Mouse (Mus musculus) lung, postnatal 0 days (tissue): Measurements from ENCODE around the gene Pcp4l1. TPM values are rescaled to one million over a fixed set of nuclear protein-coding genes. Genes with fewer than 3 reads are reported as not detected.

Experiments
- ATAC-seq: fragments of 200-750 bp; cut with Nextera tagmentation; 2 replicates; pipeline ENCODE4 v1.8.0; 2017; ENCODE audit warnings: moderate library complexity
- DNase-seq: peaks from one replicate; pipeline ENCODE4 v3.0.0-alpha.2; 2016; ENCODE audit warnings: low spot score
- H3K27ac ChIP-seq: fragments of 300-500 bp; sonication (generic); 2 replicates; pipeline ENCODE4 v1.5.1; 2014; ENCODE audit warnings: antibody characterized with exemption, mild to moderate bottlenecking, low read length, mixed read lengths
- H3K27me3 ChIP-seq: fragments of 300-500 bp; sonication (generic); replicated peaks from 2 replicates; pipeline ENCODE4 v1.6.1; 2014; ENCODE audit warnings: low read length, mixed read lengths; ENCODE audit not compliant: insufficient read depth
- H3K36me3 ChIP-seq: fragments of 300-500 bp; sonication (generic); 2 replicates; pipeline ENCODE4 v1.6.1; 2014; ENCODE audit warnings: low read length, mixed read lengths; ENCODE audit not compliant: insufficient read depth
- H3K4me1 ChIP-seq: fragments of 300-500 bp; sonication (generic); 2 replicates; pipeline ENCODE4 v1.6.1; 2014; ENCODE audit warnings: antibody characterized with exemption, low read depth, low read length, mixed read lengths; ENCODE audit not compliant: insufficient read depth
- H3K4me2 ChIP-seq: fragments of 300-500 bp; sonication (generic); replicated peaks from 2 replicates; pipeline ENCODE4 v1.6.1; 2014; ENCODE audit warnings: low read depth, mild to moderate bottlenecking, low read length, moderate library complexity, mixed read lengths
- H3K4me3 ChIP-seq: fragments of 300-500 bp; sonication (generic); 2 replicates; pipeline ENCODE4 v1.5.1; 2014; ENCODE audit warnings: low read depth, low read length
- H3K9ac ChIP-seq: fragments of 300-500 bp; sonication (generic); replicated peaks from 2 replicates; pipeline ENCODE4 v1.6.1; 2014; ENCODE audit warnings: low read depth, mild to moderate bottlenecking
- H3K9me3 ChIP-seq: fragments of 300-500 bp; sonication (generic); 2 replicates; pipeline ENCODE4 v1.6.1; 2016; ENCODE audit warnings: low read length, mixed read lengths
- CTCF ChIP-seq: IDR thresholded peaks from 2 replicates; pipeline ENCODE4 v1.5.1; 2016; ENCODE audit warnings: antibody characterized with exemption, mild to moderate bottlenecking
- EP300 ChIP-seq: IDR thresholded peaks from 2 replicates; pipeline ENCODE4 v1.6.1; 2016; ENCODE audit warnings: antibody characterized with exemption, mild to moderate bottlenecking, control low read depth
- WGBS: fragments of 180-500 bp; shearing (Covaris S2); extraction: QIAGEN DNeasy Blood & Tissue Kit; methylation state at CpG from one replicate; pipeline ENCODE4 v1.1.7; 2014; 5-methylcytosine and 5-hydroxymethylcytosine counted together
- polyA plus RNA-seq: library from polyadenylated mRNA; unstranded; fragments of >200 nt; fragmentation: Nextera tagmentation; extraction: Ambion mirVana; gene quantifications from 2 replicates; pipeline ENCODE4 v1.2.1, GENCODE M21; 2015

The Pcp4l1 gene
- polyA plus RNA-seq, 1 experiment from 2014 or later = 3.3 TPM

- no peak overlapping the region for H3K27ac ChIP-seq
- no peak for DNase-seq
- no peak overlapping the region for H3K4me2 ChIP-seq
- WGBS = 98% methylated on average over 1 of the region's 1 CpGs
- H3K27me3 ChIP-seq = no peaks in the 10 kb centered on the region; the same call in 1 of the 2 replicates
- H3K36me3 ChIP-seq = no peaks in the 10 kb centered on the region
- H3K4me1 ChIP-seq = peaks cover 2% of the 10 kb centered on the region; the same call in 1 of the 2 replicates
- ATAC-seq = no peak
- H3K9me3 ChIP-seq = no peaks in the 10 kb centered on the region
- no peak overlapping the region for H3K9ac ChIP-seq
- no peak for TF ChIP-seq EP300
- TF ChIP-seq CTCF = no peak
- H3K4me3 ChIP-seq = no peak overlapping the region
Measured at GRCm38 (mm10) chr1:171200769-171201168, 4.7 kb upstream of the Pcp4l1 start.

DNA sequence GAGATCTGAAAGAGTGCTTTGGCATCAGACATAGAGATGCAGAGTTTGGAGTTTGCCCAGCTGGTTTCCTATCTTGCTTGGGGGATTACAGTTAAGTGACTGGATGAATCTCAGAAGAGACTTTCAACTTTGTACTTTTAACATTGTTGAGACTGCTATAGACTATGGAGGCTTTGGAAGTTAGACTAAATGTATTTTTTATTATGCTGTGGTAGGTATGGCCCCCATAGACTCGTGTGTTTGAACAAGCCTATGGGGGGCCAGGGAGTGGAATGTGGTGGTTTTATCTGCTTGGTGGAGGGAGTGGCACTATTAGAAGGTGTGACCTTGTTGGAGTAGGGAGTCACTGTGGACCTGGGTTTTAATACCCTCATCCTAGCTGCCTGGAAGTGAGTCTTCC is 3.5 kb upstream of the Pcp4l1 start:
- Histone ChIP-seq H3K4me3 (no peak overlapping the region), H3K36me3 (no peaks in the 10 kb centered on the region), H3K9me3 (no peaks in the 10 kb centered on the region), H3K27ac (no peak overlapping the region), H3K4me1 (peaks cover 4% of the 10 kb centered on the region; the same call in 1 of the 2 replicates), H3K9ac (no peak overlapping the region), H3K4me2 (no peak overlapping the region), H3K27me3 (peaks cover 7% of the 10 kb centered on the region; the same call in 1 of the 2 replicates)
- no peak for DNase-seq
- ATAC-seq = no peak
- WGBS = 40% methylated on average over 1 of the region's 1 CpGs
- TF ChIP-seq CTCF = no peak
- TF ChIP-seq EP300 = no peak

GRCm38 (mm10) chr1:171195046-171195822 is 834 bp downstream of the Pcp4l1 start:
- TF ChIP-seq EP300 (no peak), CTCF (no peak)
- ATAC-seq = no peak
- H3K4me1 ChIP-seq = peaks cover 4% of the 10 kb centered on the region; the same call in 1 of the 2 replicates
- peaks cover 16% of the 10 kb centered on the region; the same call in 1 of the 2 replicates for H3K27me3 ChIP-seq
- no peak overlapping the region for H3K9ac ChIP-seq
- 10% methylated on average over 20 of the region's 20 CpGs for WGBS
- no peaks in the 10 kb centered on the region for H3K9me3 ChIP-seq
- peak overlapping the region; percentile 39 for H3K4me3 ChIP-seq
- H3K4me2 ChIP-seq = peak overlapping the region; percentile 76
- H3K27ac ChIP-seq = no peak overlapping the region
- DNase-seq = no peak
- no peaks in the 10 kb centered on the region for H3K36me3 ChIP-seq

GRCm38 (mm10) chr1:171193911-171194830 is 1.9 kb downstream of the Pcp4l1 start:
- no peak overlapping the region for H3K9ac ChIP-seq
- no peak overlapping the region for H3K4me3 ChIP-seq
- H3K27ac ChIP-seq = no peak overlapping the region
- no peak overlapping the region for H3K4me2 ChIP-seq
- WGBS = 40% methylated on average over 11 of the region's 11 CpGs
- TF ChIP-seq EP300 = no peak
- no peak for TF ChIP-seq CTCF
- H3K27me3 ChIP-seq = peaks cover 16% of the 10 kb centered on the region; the same call in 1 of the 2 replicates
- no peaks in the 10 kb centered on the region for H3K9me3 ChIP-seq
- peaks cover 8% of the 10 kb centered on the region for H3K4me1 ChIP-seq
- DNase-seq (no peak), ATAC-seq (no peak)
- H3K36me3 ChIP-seq = no peaks in the 10 kb centered on the region

DNA sequence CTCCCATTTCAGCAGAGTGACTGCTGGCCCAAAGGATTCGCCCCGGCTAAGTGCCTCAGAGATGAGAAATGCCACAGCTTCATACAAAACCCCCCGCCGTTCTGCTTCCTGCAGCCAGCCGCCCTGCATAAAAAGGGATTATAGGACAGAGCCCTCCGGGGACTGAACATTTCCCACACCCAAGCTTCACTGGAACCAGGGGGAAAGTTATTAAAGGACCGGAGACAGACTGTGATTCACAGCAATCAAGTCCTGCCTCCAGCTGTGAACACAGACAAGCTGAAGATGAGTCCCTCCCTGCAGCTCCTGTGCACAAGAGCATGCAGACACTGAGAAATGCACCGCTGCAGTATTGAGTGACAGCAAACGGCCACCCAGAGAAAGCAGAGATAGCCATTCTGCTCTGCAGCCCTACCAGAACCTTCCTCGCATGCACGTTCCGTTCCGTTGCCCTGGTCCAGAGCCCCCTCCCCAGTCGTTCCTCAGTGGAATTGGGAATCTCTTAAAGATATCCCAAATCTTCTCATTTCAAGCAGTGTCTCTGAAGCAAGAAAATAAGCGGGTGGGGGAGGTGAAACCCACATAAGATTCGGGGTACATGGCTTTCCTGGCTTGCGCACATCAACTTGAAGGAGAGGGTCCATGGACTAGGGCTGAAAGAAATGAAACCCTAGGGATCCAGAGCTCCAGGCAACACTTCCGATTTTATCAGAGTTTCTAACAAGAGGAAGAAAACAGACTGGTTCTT is 2.8 kb downstream of the Pcp4l1 start:
- H3K4me2 ChIP-seq = 0 out of 2 replicates have a peak overlapping the region, but pooled peaks have one; percentile 8
- H3K9ac ChIP-seq = no peak overlapping the region
- H3K27ac ChIP-seq = no peak overlapping the region
- H3K9me3 ChIP-seq = no peaks in the 10 kb centered on the region
- peaks cover 16% of the 10 kb centered on the region; the same call in 1 of the 2 replicates for H3K27me3 ChIP-seq
- H3K4me1 ChIP-seq = peaks cover 8% of the 10 kb centered on the region
- DNase-seq (no peak), ATAC-seq (no peak)
- H3K4me3 ChIP-seq = peak overlapping the region; percentile 2; the same call in 1 of the 2 replicates
- TF ChIP-seq CTCF (no peak), EP300 (no peak)
- H3K36me3 ChIP-seq = no peaks in the 10 kb centered on the region
- 12% methylated on average over 18 of the region's 18 CpGs for WGBS
